Mouse (Mus musculus): ENCODE results near the gene Aifm2.

DNA sequence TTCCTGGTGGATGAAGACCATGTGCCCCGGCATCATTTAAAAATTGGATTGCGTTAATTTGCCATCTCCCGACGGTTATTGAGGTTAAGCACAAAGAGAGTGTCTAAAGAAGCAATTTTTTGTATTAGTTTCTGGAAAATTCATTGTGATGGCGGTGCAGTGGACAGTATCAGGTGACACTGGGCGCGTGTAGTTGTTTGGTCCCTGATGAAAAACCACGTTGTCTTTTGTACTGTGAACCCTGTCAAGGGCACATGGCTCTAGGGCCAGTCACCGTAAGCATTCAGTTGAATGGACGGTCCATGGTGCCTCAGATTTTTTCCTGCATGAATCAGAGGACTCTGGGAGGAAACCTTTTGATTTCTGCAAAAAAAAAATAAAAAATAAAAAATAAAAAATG lies 69.4 kb downstream of the Aifm2 start:
- no peak for TF ChIP-seq MYOD1 (IDR thresholded peaks at IDR 0.05; ENCODE audit: control insufficient read depth in 1 of 3, insufficient read length in 2 of 3, low read depth in 2 of 3)
- TF ChIP-seq POLR2A (IDR thresholded peaks at IDR 0.05; ENCODE audit: insufficient read length, low read depth): no peak
- TF ChIP-seq MAX (IDR thresholded peaks at IDR 0.05; ENCODE audit: low read depth): no peak
- no peak for TF ChIP-seq USF1 (IDR thresholded peaks at IDR 0.05; ENCODE audit: low read depth)
- TF ChIP-seq CEBPB (IDR thresholded peaks at IDR 0.05; ENCODE audit: insufficient read depth, poor library complexity, severe bottlenecking): no peak
- no peak for TF ChIP-seq E2F4 (IDR thresholded peaks at IDR 0.05; ENCODE audit: insufficient read depth)
- no peak for TF ChIP-seq TCF12 (IDR thresholded peaks at IDR 0.05; ENCODE audit: insufficient read depth, poor library complexity, severe bottlenecking)
